Mouse (Mus musculus) limb, embryonic 13.5 days (tissue): Measurements from ENCODE around the gene Irf5. TPM values are rescaled to one million over a fixed set of nuclear protein-coding genes. Genes with fewer than 3 reads are reported as not detected.
A peak's percentile ranks its signal among the peaks of the same experiment; 100 is the strongest.

Source experiments
- ATAC-seq: fragments of 200-750 bp; cut with Nextera tagmentation; 2 replicates; pipeline ENCODE4 v1.8.0; 2017; ENCODE audit warnings: low read depth, moderate number of reproducible peaks, moderate TSS enrichment; ENCODE audit not compliant: low FRiP score
- H3K27ac ChIP-seq: fragments of 300-500 bp; sonication (generic); 2 replicates; pipeline ENCODE4 v1.5.1; 2015; ENCODE audit warnings: inconsistent platforms, mild to moderate bottlenecking, moderate library complexity
- H3K27me3 ChIP-seq: fragments of 300-500 bp; sonication (generic); 2 replicates; pipeline ENCODE4 v1.6.1; 2015; ENCODE audit warnings: mild to moderate bottlenecking, inconsistent platforms
- H3K36me3 ChIP-seq: fragments of 300-500 bp; sonication (generic); 2 replicates; pipeline ENCODE4 v1.6.1; 2015; ENCODE audit warnings: inconsistent platforms, mild to moderate bottlenecking, moderate library complexity
- H3K4me1 ChIP-seq: fragments of 300-500 bp; sonication (generic); 2 replicates; pipeline ENCODE4 v1.6.1; 2015; ENCODE audit warnings: inconsistent platforms
- H3K4me2 ChIP-seq: fragments of 300-500 bp; sonication (generic); replicated peaks from 2 replicates; pipeline ENCODE4 v1.6.1; 2015; ENCODE audit warnings: inconsistent platforms, mild to moderate bottlenecking, moderate library complexity
- H3K4me3 ChIP-seq: fragments of 300-500 bp; sonication (generic); 2 replicates; pipeline ENCODE4 v1.5.1; 2015; ENCODE audit warnings: moderate library complexity, mild to moderate bottlenecking, inconsistent platforms
- H3K9ac ChIP-seq: fragments of 300-500 bp; sonication (generic); 2 replicates; pipeline ENCODE4 v1.6.1; 2015; ENCODE audit warnings: mild to moderate bottlenecking, inconsistent platforms
- H3K9me3 ChIP-seq: fragments of 300-500 bp; sonication (generic); 2 replicates; pipeline ENCODE4 v1.6.1; 2016; ENCODE audit warnings: inconsistent platforms
- WGBS: fragments of 180-500 bp; shearing (Covaris S2); methylation state at CpG from one replicate; pipeline ENCODE4 v1.1.7; 2015; 5-methylcytosine and 5-hydroxymethylcytosine counted together
- polyA plus RNA-seq: library from polyadenylated mRNA; unstranded; fragments of >200 nt; fragmentation: Nextera tagmentation; extraction: Ambion mirVana; gene quantifications from 2 replicates; pipeline ENCODE4 v1.2.1, GENCODE M21; 2015

Irf5 gene
- polyA plus RNA-seq, 1 experiment from 2014 or later = 3.6 TPM

DNA sequence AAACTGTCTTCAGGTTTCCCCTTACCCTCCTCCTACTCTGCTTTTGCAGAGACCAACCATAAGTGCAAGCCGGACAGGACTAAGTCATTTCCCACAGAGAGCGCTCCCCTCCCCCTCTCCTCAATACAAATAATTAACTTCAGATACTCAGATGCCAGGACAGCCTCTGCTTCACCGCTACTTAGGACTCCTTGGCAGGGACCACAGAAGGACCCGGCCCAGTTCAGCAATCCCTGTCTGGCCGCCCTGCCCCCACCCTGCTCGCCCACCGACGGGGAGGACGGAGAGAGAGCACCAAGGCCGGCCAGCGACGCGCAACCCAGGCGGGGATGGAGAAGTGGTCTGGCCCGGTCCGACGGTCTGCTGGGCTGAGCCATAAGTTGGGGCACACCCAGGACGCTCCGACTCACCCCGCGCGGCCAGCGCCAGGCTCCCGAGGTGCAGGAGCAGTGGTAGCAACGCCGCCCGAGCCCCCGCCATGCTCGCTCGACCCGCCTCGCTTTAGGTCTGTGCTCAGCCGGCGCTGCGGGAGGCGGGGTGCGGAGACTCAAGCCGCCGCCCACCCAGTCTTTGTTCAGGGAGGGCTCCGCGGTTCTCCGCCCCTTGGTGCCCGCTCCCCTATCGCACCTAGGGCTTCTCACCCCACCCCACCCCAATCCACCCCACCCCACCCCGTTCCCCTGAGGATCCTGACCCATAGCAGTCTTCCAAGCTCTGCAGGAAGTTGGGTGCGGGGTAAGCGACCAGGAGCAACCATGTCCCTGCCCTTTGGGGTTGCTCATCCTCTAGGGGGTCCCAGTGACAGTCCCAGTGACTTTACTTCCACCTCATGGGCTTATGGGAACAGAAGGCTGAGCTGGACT is 18.7 kb upstream of the Irf5 start, which contains the start of gene Kcp:
Gene Kcp, minus strand, starts transcription at position 506 of the 863 bp plus-strand sequence.
- under 1% methylated on average over 46 of the region's 47 CpGs for WGBS
- peaks cover 9% of the 10 kb centered on the region for H3K36me3 ChIP-seq
- no peak within 1 kb of the TSS for H3K27ac ChIP-seq
- peak within 1 kb of the TSS; percentile 79 for H3K9ac ChIP-seq
- H3K27me3 ChIP-seq = no peaks in the 10 kb centered on the region
- peaks cover 30% of the 10 kb centered on the region for H3K4me1 ChIP-seq
- peak; percentile 72 for ATAC-seq
- peak within 1 kb of the TSS; percentile 66 for H3K4me3 ChIP-seq
- no peaks in the 10 kb centered on the region for H3K9me3 ChIP-seq
- peak within 1 kb of the TSS; percentile 78 for H3K4me2 ChIP-seq

DNA sequence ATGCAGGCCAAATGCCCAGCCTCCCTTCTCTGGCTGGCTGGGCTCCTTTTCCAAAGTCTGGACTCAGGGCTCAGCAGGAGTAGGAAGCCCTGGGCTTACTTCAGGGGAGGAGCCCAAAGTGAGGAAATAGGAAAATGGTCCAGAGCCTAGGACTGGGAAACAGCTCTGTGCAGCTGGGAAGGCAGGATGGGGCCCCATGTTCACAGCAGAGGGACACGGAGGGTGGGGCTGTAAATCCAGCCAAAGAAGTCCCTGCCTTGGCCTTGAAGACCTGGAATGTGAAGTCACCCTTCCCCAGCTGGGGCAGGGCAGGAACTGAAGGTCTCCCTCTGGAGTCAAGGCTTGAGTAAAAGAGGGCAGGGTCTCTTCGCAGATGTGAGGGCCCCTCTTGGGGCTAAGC is 17.3 kb upstream of the Irf5 start:
- Histone ChIP-seq H3K27ac (no peak overlapping the region), H3K9ac (no peak overlapping the region), H3K4me3 (no peak overlapping the region), H3K36me3 (peaks cover 3% of the 10 kb centered on the region), H3K4me1 (peaks cover 40% of the 10 kb centered on the region), H3K9me3 (no peaks in the 10 kb centered on the region), H3K4me2 (0 out of 2 replicates have a peak overlapping the region, but pooled peaks have one; percentile 4), H3K27me3 (no peaks in the 10 kb centered on the region)
- WGBS = 15% methylated on average over 2 of the region's 2 CpGs
- ATAC-seq = no peak

DNA sequence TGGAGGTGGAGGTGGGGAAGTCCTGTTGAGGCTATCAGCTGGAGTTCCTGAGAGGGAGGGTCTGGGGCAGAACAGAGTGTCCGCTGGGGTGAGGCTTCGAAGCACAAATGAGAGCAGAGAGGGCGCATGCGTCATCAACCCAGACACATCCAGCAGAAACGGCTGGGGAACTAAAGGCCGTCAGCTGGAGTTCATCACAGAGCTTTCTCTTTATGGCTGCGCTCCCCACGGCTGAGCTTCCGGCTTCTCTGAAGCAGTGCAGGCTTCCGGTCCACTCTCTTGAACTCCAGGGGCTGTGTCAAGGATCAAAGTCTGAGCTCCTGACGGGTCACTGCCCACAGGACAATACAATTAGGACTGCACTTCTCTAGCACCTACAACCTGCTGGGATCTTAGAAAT is 13.1 kb upstream of the Irf5 start:
- no peaks in the 10 kb centered on the region for H3K9me3 ChIP-seq
- no peaks in the 10 kb centered on the region for H3K27me3 ChIP-seq
- WGBS = 1% methylated on average over 11 of the region's 11 CpGs
- no peak overlapping the region; the same call in 1 of the 2 replicates for H3K27ac ChIP-seq
- no peaks in the 10 kb centered on the region for H3K36me3 ChIP-seq
- H3K4me1 ChIP-seq = peaks cover 21% of the 10 kb centered on the region
- peak overlapping the region; percentile 59 for H3K4me2 ChIP-seq
- H3K9ac ChIP-seq = peak overlapping the region; percentile 39; the same call in 1 of the 2 replicates
- peak overlapping the region; percentile 21 for H3K4me3 ChIP-seq
- peak; percentile 82 for ATAC-seq

DNA sequence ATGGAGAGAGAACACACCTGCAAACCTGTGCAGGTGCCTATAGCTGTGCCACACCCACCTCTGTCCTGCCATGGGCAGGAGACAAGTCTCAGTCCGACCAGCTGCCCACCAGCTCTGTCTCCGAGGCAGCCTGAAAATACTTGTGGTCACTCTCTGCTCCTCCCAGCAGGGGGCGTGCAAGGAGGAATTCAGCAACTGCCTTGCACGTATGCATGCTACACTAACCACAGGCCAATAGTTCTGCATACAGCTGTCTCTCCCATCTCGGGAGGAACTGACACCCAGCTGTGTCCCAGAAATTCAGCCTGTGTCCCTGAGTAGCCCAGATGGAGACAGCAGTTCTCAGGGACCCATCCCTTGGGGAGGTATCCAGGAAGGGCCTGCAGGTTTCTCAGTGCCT is 9.3 kb upstream of the Irf5 start:
- Histone ChIP-seq H3K27ac (no peak overlapping the region), H3K4me2 (no peak overlapping the region), H3K36me3 (no peaks in the 10 kb centered on the region), H3K9ac (no peak overlapping the region), H3K27me3 (no peaks in the 10 kb centered on the region), H3K9me3 (peaks cover 5% of the 10 kb centered on the region; the same call in 1 of the 2 replicates), H3K4me3 (no peak overlapping the region), H3K4me1 (peaks cover 10% of the 10 kb centered on the region)
- WGBS = 6% methylated on average over 5 of the region's 5 CpGs
- 0 out of 2 replicates have a peak, but pooled peaks have one; percentile 57 for ATAC-seq

DNA sequence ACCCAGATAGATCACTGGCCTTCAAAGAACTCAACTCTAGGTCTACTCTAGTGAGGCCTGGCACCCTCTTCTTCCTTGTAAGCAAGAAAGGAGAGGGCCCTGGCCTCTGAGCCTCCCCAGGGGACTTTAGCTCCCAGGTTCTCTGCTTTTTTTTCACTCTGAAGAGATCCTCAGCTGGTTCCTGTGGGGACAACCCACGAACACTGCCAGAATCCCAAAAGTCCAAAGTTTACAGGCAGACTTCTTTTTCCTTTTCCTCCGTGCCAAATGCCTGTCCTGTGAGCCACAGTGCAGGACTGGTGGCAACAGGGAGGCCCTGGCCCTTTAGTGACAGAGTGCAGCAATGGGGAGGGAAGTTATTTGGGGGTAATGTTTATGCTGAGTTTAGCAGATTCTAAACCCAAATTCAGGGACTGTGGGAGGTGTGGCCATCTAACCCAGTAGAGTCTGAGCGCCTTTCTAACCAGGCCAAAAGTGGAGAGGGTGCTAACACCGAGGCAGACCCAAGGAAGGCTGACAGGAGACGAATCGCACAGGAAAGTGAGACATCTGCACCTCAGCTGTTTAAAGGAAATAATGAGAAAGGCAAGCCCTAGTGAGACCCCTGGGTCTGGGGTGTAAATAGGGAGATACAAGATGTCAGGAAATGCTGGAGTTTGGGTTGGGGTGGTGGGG is 3.7 kb upstream of the Irf5 start:
- Histone ChIP-seq H3K4me2 (no peak overlapping the region), H3K9ac (no peak overlapping the region), H3K27ac (no peak overlapping the region), H3K27me3 (peaks cover 27% of the 10 kb centered on the region), H3K4me1 (peaks cover 17% of the 10 kb centered on the region), H3K9me3 (peaks cover 5% of the 10 kb centered on the region; the same call in 1 of the 2 replicates), H3K4me3 (no peak overlapping the region), H3K36me3 (no peaks in the 10 kb centered on the region)
- WGBS = 51% methylated on average over 6 of the region's 6 CpGs
- ATAC-seq = no peak

DNA sequence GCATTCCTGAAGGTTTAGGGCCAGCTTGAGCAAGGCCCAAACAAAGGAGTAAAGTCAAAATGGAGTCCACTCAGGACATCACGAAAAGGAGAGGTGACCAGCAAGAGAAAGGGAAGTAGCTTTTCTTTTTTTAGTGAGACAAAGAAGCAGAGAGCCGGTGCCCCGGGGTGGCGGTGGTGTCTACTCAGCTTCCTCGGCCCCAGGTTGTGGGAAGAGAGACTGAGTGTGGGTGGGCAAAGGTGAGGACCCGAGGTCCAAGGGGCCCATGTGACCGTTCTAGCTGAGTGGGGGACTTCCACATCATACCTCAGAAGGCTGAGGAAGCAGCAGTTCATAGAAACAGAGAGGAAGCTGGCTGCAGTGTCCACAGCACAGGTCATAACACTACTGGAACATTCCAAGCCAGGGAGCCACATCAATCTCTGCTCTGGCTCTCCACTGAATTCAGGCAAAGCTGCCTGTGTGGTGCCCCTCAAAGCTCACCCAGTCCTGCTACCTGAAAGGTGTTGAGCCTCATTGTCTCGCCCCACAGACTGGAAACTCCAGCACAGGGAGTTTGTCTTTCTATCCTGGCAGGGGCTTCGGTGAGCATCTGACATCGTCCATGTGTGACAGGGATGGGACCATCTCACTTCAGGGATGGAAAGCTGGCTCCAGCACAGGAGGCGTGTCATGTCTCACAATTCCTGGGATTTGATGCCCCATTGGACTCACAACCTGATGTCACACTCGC is 3.0 kb upstream of the Irf5 start:
- Histone ChIP-seq H3K27ac (no peak overlapping the region), H3K9me3 (peaks cover 5% of the 10 kb centered on the region; the same call in 1 of the 2 replicates), H3K27me3 (peaks cover 34% of the 10 kb centered on the region), H3K4me2 (no peak overlapping the region), H3K36me3 (no peaks in the 10 kb centered on the region), H3K4me1 (peaks cover 19% of the 10 kb centered on the region), H3K4me3 (no peak overlapping the region), H3K9ac (no peak overlapping the region)
- no peak for ATAC-seq
- WGBS = 77% methylated on average over 12 of the region's 12 CpGs

DNA sequence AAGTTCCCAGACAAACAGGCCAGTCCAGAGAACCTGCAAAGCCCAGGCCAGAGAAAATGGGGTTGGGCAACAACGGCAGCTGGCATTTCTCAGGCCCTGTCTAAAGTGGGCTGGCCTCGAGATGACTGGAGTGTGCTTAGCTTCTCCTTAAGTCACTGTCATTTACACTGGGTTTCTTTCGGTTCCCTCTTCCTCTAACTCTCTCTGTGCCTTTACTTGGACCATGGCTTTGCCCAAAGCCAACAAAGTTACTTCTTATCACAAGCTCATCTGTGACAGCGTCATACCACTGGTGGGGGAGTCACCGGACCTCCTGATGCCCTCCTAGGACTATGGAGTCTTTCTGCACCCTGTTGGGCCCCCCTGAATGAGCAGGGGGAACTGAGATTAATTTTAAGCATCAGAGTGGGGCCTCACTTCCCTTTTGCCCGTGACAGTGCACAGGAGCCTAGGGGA is 2.4 kb upstream of the Irf5 start:
- no peak overlapping the region for H3K27ac ChIP-seq
- no peak for ATAC-seq
- WGBS = 53% methylated on average over 6 of the region's 6 CpGs

DNA sequence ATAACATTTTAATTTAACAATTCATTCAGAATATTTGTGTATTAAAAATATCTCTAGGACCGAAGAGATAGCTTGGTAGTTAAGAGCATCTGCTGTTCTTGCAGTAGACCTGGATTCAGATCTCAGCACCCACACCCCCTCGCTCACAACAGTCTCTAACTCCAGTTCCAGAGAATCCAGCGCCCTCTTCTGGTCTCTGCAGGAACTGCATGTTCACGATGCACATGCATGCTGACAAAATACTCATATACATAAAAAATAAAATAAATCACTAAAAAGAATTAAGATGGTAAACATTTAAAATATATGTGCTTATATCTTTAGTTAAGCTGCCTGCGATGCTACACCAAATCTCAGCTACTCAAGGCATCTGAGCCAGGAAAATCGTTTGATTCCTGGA is 1.2 kb upstream of the Irf5 start:
- Histone ChIP-seq H3K9ac (no peak overlapping the region), H3K4me3 (no peak overlapping the region), H3K27me3 (peaks cover 52% of the 10 kb centered on the region), H3K4me1 (peaks cover 19% of the 10 kb centered on the region), H3K36me3 (no peaks in the 10 kb centered on the region), H3K27ac (no peak overlapping the region), H3K9me3 (no peaks in the 10 kb centered on the region), H3K4me2 (no peak overlapping the region)
- WGBS = 70% methylated on average over 6 of the region's 6 CpGs
- no peak for ATAC-seq

More for the DNA sequence above, 2.4 kb upstream of the Irf5 start:
- no peak overlapping the region for H3K4me3 ChIP-seq
- no peak overlapping the region for H3K4me2 ChIP-seq
- no peak overlapping the region for H3K9ac ChIP-seq
- no peaks in the 10 kb centered on the region for H3K36me3 ChIP-seq
- H3K27me3 ChIP-seq = peaks cover 40% of the 10 kb centered on the region
- H3K9me3 ChIP-seq = peaks cover 5% of the 10 kb centered on the region; the same call in 1 of the 2 replicates
- H3K4me1 ChIP-seq = peaks cover 19% of the 10 kb centered on the region

DNA sequence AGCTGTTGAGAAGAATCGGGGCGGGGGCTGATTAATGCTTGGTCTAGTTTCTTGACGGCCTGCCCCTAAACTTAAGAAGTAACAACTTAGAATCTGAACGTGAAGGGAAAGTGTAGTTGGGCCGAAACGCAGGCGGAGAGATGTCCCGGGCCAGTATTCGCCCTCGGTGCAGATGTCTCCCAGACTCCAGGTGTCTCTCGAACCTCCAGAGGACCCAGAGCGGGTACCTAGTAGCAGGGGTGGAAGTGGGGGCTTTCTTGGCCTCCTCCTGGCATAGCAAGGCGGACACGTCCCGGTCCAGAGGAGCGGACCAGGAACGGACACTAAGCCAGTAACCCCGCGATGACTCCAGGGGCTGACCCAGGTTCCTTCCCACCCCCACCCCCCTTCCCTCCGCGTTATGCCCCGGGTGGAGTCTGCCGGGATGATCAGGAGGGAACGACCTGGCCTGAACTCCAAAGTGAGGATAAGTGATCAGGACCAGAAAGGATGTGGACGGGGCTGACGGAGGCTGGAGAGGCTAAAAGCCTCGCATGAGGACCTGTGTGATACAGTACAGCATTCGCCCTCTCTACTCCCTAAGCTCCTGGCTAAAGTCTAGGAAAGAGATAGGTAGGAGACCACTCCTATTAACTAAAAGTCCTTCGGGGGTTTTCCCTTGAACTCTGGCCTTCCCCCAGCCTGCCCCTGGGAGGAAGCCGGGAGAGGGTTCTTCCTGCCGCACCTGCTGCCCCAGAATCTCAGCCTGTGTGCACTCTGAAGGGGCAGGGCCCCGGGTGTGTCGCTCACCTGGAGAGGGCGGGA is 1.1 kb downstream of the Irf5 start:
- Histone ChIP-seq H3K9me3 (no peaks in the 10 kb centered on the region), H3K4me3 (peak overlapping the region; percentile 61), H3K9ac (peak overlapping the region; percentile 25; the same call in 1 of the 2 replicates), H3K4me1 (peaks cover 19% of the 10 kb centered on the region), H3K27me3 (peaks cover 63% of the 10 kb centered on the region), H3K36me3 (no peaks in the 10 kb centered on the region), H3K27ac (no peak overlapping the region), H3K4me2 (peak overlapping the region; percentile 97)
- 5% methylated on average over 34 of the region's 34 CpGs for WGBS
- ATAC-seq = no peak

DNA sequence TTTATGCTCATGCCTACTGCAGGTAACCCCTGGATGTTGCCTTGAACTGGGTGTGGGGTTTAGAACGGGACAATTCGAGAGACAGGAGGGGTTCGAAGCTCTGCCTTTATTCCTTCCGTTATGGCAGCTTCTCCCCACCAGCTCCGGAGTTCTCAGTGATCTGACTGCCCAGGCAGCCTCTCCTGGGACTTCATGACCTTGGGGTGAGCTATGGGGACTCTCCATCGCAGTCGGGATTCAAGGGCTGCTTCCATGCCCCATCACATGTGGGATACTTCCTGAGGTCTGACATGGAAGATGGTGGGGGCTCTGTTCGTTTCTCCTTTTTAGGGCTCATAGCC is 1.7 kb downstream of the Irf5 start:
- Histone ChIP-seq H3K27me3 (peaks cover 63% of the 10 kb centered on the region), H3K4me2 (peak overlapping the region; percentile 97), H3K27ac (no peak overlapping the region), H3K9ac (no peak overlapping the region), H3K4me3 (peak overlapping the region; percentile 61; the same call in 1 of the 2 replicates), H3K9me3 (no peaks in the 10 kb centered on the region), H3K36me3 (no peaks in the 10 kb centered on the region), H3K4me1 (peaks cover 19% of the 10 kb centered on the region)
- no peak for ATAC-seq
- 10% methylated on average over 8 of the region's 8 CpGs for WGBS
